Mouse (Mus musculus) heart, postnatal 14 days (tissue): ENCODE data around the gene Grifin. TPM values are rescaled to one million over a fixed set of nuclear protein-coding genes. Genes with fewer than 3 reads are reported as not detected.

Experiments used
- DNase-seq, 2 experiments: peaks; one replicate each; pipeline ENCODE4 v3.0.0; 2021 to 2022
- intact Hi-C: fragments of 180-260 bp; cut with DNase I; formaldehyde crosslinking; loops from one replicate; pipeline ENCODE4 v1.15.1; 2025
- total RNA-seq, 2 experiments: library from RNA; stranded (reverse); gene quantifications; 2 replicates each; pipeline ENCODE4 v1.2.3; 2021

The Grifin gene
- total RNA-seq, 2 experiments from 2014 or later: not detected

DNA sequence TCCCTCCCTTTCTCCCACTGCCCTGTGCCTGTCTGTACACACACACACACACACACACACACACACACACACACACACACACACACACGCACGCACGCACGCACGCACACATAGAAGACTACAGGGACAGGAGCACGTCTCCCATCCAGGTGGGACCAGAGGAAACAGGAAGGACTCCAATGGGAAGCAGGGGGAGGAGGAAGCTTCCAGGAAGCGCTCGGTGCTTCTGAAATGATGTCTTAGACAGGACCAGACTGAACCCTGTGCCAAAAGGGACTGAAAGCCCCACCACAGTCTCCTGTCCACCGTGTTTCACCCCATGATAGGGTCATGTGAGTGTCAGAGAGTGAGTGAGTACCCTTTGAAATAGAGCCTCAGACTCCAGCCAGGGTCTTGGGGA lies 2.3 kb downstream of the Grifin start:
- intact Hi-C loops: no loop called here
- DNase-seq: no peak

DNA sequence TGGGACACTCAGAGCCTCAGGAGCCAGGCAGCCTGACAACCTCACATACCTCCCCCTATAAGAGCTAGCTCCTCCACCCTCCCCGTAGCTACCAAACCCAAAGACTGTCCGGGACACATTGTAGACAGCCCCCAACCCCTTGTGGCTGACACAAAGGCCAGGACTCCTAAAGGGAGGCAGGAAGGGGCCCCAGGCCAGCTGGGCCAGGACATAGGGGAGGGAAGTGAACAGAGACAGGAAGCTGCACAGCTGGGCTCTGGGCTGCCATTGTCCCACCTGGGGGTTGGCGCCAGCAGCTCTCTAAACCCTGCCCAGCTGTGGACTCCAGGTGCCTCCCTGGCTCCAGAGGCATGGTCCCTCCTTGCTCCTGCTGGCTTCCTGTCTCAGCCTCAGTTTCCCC lies 8.0 kb downstream of the Grifin start:
- intact Hi-C loops: no loop called here
- no peak for DNase-seq

DNA sequence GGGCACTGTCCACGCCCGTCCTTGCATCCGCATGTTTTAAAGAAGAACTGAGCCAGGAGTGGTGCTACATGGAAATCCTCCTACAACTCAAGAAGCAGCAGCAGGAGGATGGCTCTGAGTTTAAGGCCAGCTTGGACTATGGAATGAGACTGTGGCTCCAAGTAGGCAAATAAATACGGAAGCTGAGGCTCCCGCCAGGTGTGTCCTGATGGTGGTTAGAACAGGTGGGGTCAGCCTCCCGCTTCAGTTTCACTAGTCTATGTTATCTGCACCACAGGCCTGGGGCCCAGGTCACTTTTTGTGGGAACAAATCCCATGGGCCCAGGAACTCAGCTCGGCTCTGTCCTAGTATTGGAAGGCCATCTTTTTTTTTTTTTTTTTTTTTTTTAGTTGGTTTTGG lies 11.2 kb downstream of the Grifin start:
- intact Hi-C loops: no loop called here

DNA sequence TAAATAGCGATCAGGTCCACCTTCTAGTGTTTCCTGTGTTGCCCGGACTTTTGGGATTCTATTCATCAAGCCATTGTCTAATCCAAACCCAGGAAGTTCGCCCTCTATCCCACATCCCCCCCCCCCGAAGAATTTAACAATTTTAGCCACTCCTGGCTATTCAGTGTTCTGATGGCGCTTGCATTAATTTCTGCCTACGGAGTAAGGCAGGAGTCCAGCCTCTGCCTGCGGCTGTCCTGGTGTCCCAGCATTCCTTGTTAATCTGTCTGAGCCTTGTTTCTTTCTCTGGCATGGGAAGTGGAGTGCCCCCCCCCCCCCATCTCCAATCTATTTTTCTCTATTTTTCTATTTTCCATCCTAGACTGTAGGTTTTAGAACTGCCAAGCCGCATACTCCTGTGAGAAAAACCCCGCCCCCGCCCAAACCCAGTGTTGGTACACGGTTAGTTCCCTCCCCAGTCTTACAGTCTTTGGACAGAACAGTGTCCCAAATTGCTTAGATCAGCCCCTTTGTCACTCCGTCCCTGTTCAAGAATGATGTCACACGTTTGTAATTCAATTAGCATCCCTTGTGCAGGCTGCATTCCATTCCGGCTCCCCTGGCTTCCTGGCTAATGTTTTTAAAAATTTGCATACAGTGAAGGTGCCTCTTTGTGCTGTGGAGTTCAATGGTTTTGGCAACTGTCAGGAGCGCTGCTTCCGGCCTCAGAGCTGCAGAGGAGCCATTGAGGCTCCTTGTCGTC lies 15.4 kb downstream of the Grifin start:
- intact Hi-C loops: no loop called here
- no peak for DNase-seq

More for the DNA sequence above, 11.2 kb downstream of the Grifin start:
- no peak for DNase-seq

DNA sequence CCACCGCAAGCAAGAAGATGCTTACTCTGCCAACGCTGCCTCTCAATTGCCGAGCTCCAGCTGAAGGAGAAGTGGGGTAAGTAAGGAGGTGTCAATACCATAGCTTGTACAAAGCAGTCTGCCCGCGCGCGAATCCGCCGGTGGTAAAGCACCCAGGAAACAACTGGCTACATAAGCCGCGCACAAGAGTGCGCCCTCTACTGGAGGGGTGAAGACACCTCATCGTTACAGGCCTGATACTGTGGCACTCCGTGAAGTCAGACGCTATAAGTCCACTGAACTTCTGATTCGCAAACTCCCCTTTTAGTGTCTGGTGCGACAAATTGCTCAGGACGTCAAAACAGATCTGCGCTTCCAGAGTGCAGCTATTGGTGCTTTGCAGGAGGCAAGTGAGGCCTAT lies 18.5 kb downstream of the Grifin start:
- DNase-seq: no peak
- intact Hi-C loops: no loop called here

DNA sequence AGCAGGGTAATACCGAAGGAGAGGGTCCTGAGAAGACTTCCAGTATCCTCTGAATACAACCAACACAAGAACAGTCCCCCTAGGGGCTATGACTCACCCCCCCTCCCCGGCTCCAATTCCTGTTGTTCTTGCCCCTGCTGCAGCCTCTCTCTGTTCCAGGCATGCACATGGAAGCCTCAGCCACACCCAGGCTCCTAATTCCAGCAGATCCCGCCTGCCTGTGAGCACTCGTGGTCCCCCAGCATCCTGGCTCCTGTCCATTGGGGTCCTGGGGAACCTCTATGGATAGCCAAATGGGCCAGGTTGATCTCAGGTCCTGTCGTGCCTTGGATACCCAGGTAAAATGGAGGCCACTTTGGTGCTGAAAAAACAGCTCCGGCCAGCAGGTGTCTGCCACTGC lies 19.2 kb downstream of the Grifin start:
- intact Hi-C loops: no loop called here
- no peak for DNase-seq

DNA sequence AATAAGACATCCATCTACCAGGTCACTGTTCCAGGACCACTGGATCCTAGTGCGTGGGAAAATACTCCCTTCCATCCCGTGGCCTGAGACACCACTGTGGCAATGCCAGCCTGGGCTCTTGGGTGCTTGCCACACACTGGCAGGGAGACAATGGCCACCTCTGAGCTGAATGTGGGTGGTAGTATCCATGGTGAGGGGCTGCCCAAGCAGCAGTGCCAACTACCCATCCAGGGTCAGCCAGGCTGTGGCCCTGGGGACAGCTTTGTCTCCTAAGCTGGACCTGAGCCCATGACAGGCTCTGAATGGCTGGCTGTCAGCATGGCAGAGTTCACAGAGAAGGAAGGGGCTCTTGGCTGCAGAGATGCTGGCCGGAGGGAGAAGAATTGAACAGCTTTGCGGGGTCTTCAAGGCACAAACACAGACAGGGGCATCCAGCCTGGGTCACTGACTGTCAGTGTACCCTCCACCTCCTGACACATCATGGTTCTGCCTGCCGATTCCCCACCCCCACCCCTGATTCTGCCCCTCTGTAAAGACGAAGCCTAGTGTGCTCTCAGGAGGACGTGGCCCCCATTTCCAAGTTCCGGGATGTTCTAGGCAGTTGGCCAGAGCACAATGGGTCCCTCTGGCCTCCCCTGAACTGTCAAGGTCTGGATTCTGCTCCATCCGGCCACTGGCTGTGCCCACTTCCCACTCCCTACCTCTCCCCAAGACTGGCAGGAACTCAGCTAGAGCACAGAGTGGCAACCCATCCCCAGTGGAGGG lies 21.9 kb downstream of the Grifin start:
- DNase-seq: no peak
- intact Hi-C loops: loop anchor here (5.0 kb wide), 1 partner anchor 139 kb away; no protein-coding TSS in a partner anchor

DNA sequence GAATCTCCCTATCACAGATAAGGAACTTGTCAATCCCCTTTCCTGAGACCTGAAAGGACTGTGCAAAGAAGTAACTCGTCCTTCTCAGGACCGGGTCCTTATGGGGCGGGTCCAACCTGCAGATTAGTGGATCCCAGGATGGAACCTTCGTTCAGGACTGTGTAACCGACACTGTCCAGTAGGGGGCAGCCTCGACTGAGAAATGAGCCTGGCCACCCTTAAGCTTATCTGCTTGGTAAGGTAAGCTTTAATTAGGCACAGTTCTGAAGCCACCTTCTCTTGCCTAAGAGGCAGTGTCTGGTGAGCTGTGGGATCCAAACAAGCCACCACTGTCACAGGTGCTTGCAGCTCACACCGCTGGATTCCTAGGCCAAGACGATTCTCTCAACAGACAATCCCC lies 24.8 kb downstream of the Grifin start:
- intact Hi-C loops: loop anchor here (1.0 to 5.0 kb wide), 3 partner anchors 79 to 142 kb away; no protein-coding TSS in a partner anchor

DNA sequence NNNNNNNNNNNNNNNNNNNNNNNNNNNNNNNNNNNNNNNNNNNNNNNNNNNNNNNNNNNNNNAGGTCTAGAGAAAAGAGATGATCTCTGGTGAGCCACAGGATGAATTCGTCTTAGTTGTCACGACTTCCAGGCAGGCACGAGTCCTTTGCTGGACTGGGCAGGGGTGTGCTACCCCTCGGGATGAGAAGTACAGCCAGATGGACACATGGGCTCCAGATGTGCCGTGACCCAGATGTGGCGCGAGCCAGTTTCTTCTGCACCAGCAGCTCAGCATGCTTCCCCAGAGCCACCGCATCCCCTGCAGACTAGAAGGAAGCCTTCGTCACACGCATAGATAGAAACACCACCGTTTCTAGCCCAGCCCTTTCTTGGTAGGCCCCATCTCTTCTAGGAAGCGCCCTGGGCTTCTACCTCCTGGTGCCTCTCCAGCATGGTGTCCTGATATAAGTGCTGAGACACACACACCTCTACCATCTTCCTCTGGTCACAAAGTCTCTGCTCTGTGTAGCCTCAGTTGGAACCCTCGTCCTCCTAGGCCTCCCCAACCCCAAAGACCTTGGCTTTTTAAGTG lies 26.7 kb downstream of the Grifin start:
- intact Hi-C loops: loop anchor here (5.0 kb wide), 3 partner anchors 116 to 701 kb away; no protein-coding TSS in a partner anchor
- no peak for DNase-seq

More for the DNA sequence above, 24.8 kb downstream of the Grifin start:
- peak; percentile 83 to 92 for DNase-seq

DNA sequence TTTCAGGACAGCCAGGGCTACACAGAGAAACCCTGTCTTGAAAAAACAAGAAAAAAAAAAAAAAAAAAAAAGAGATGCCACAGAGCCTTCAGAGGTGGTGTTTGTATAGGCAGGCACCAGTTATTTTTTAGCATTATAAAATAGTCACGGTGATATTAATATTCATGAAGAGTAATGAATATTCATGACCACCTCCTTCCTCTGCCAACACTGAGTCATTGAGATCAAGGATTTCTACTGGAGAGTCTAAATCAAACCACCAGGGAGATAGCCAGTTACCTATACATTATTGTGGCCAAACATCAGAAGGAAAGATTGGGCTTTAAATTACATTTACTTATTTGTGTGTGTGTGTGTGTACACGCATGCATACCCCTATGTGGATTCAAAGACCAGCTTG lies 38.1 kb downstream of the Grifin start:
- DNase-seq: no peak
- intact Hi-C loops: loop anchor here (5.0 to 10.0 kb wide), 2 partner anchors 49 to 172 kb away; no protein-coding TSS in a partner anchor

DNA sequence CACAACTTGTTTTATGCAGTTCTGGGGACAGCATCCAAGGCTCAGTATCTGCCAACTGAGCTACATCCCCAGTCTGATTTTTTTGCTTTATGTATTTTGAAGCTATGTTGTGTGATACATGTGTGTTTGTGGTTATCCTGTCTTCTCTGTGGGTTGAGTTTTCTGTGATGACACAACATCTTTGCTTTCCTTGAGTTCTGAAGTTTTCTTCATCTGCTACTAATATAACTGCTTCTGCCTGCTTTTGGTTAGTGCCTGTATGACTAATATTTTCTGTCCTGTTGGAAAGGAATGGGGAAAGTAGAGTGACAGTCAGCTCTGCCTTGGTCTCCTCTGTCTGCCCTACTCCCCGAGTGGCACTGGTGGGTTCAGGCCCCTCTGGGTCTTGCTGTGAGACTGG lies 43.7 kb downstream of the Grifin start:
- intact Hi-C loops: loop anchor here (10.0 kb wide), 1 partner anchor 166 kb away; no protein-coding TSS in a partner anchor
- DNase-seq: no peak

DNA sequence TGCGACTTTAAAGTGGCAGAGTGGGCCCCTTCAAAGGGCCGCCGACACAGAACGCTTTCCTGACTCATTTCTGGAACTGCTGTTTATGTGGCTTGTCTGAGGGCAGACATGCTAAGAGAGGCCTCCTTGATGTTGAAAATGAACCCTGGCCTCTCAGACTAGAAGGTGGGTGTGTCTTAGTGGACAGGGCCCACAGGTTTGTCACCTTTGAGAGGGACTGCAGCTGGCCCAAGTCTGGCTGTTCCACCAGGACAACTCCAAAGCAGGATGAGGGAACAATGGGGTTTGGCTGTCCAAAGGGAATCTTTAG lies 47.0 kb downstream of the Grifin start:
- intact Hi-C loops: no loop called here
- no peak for DNase-seq

DNA sequence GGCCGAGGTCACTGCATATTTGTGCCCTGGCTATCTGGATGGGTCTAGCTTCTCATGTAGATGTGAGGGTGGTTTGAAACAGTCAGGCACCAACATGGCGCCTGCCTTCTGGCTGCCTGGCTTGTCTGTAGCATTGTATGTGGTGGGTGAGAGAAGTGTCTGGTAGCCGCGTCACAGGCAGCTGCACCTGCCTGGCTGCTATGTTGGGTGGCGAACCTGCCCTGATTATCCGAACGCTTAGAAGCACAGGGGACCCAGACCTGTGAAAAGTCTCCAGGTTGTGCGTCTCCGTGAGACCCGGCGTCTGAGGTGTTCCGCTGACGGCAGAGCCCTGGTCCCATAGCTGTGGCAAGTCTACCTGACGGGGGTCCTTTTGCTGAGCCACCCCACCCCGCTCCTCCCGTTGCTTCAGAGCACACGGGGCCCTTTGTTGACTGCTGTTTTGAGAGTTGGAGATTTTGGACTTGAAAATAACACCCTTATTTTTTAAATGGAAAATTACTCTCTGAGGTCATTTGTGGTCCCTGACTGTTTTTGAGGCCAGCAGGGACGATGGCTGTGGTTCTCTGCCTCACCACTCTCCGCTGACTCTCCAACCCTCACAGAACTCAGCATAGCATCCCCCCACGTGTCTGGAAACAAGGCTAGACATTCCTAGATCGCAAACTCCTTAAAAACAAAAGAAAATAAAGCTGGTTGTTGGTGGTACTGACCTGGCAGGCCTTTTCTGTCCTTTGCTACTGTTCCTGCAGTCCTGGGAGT lies 47.5 kb downstream of the Grifin start:
- DNase-seq: no peak
- intact Hi-C loops: no loop called here

DNA sequence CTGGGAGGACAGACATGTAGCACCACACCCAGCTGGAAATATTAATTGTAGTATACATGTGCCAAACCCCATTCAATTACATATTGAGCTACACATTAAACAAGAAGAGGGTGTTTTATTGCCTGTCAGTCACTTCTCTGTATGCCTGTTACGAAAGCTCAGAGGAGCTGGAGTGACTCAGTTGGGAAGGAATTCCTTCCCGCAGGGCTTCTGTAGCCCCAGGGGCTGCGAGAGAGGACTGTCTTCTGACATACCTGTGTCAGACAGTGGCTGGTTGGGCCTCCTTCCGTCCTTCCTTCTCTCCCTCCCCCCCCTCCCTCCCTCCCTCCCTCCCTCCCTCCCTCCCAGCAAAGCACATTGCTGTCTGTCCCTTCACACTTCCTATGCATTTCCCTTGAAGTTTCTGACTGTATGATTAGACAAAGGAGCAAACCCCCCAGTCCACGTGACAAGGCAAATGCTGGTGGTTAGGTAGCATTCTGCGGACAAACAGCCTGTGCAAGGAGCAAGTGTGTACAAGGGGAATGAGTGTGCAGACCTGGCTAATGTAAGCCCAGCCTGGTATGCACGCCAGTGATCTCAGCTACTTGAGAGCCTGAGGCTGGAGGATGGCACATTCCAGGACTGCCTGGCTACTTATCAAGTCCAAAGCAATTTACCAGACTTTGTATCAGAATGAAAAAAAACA lies 49.9 kb downstream of the Grifin start:
- intact Hi-C loops: no loop called here
- DNase-seq: no peak

DNA sequence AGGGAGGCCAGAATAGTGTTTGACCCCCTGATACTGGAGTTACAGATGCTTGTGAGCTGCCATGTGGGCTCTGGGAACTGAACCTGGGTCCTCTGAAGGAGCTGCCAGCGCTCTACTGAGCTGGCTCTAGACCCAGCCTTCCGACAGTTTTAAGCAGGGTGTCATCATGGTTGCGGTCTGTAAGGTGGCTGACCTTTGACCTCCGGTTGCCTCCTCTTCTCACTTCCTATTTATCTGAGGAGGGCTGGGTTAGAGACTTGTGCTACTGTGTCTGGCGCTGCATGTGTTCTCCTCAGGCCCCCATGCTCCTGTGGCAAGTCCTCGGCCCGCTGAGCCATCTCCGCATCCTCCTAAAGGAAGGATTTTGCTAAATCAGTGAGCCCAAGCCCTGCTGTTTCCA lies 51.0 kb downstream of the Grifin start:
- intact Hi-C loops: no loop called here
- DNase-seq: no peak

Other genes starting within 250 kb of the Grifin start
- 10 to 100 TPM; 14.7 to 14.8 TPM for gene Mad1l1, start 243.5 kb downstream of the Grifin start, total RNA-seq
- gene Nudt1, start 243.4 kb downstream of the Grifin start, total RNA-seq: 10 to 100 TPM in 1 of 2 experiments, 1 to 10 TPM in 1; 10.0 to 12.2 TPM
- 10 to 100 TPM in 1 of 2 experiments, 1 to 10 TPM in 1; 9.5 to 10.9 TPM for gene Mrm2, start 233.2 kb downstream of the Grifin start, total RNA-seq
- 10 to 100 TPM; 14.6 to 16.2 TPM for gene Snx8, start 175.8 kb downstream of the Grifin start, total RNA-seq
- 10 to 100 TPM; 86.5 to 88.7 TPM for gene Eif3b, start 145.7 kb downstream of the Grifin start, total RNA-seq
- gene Gm4869, start 119.4 kb downstream of the Grifin start, total RNA-seq: not detected
- 1 to 10 TPM; 6.7 to 6.8 TPM for gene Chst12, start 59.5 kb downstream of the Grifin start, total RNA-seq
- gene Lfng, start 42.2 kb upstream of the Grifin start, total RNA-seq: 10 to 100 TPM; 18.1 to 22.4 TPM
- gene Ttyh3, start 84.0 kb upstream of the Grifin start, total RNA-seq: 10 to 100 TPM; 31.6 to 31.9 TPM
- gene Iqce, start 137.3 kb upstream of the Grifin start, total RNA-seq: 10 to 100 TPM in 1 of 2 experiments, 1 to 10 TPM in 1; 8.1 to 10.2 TPM
- 10 to 100 TPM in 1 of 2 experiments, 1 to 10 TPM in 1; 8.6 to 10.8 TPM for gene Brat1, start 139.9 kb upstream of the Grifin start, total RNA-seq
- gene Amz1, start 159.1 kb upstream of the Grifin start, total RNA-seq: under 1 TPM; 0.46 to 0.65 TPM